Mouse (Mus musculus): ENCODE measurements at regions not wholly inside any gene's neighbourhood (a gene's known extent, or its start where the extent isn't known, plus 50 kb on each side); places are given as distances from the start of the nearest gene placed in this dataset.
"Not testable (repeated sequence)": the region's sequence is repeated elsewhere in the genome, so short reads cannot be mapped to it uniquely, and the experiment has no call there.

DNA sequence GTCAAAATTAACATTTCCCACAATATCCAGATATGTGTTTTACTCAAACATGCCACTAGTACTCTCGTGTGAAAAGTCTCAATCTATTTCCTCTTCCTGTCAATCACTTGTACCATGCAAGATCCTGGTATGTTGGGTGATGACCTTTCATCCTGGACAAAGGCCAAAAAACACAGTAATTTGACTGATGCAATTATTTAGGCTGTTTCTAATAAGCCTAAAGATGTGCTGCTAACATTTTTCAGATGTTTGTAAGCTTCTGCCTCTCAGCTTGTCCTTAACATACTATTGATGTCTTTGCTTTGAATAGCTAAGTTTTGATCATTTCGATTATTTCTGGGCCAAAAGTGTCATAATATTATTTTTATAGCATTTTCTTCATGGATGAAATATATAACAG is 418.4 kb upstream of the Arrdc4 start:
- DNase-seq (ENCODE audit: inconsistent ontology term), result peak; percentile 39

GRCm38 (mm10) chr7:69161916-69162315 is 412.9 kb upstream of the Arrdc4 start:
- no peak for DNase-seq (ENCODE audit: inconsistent ontology term)

DNA sequence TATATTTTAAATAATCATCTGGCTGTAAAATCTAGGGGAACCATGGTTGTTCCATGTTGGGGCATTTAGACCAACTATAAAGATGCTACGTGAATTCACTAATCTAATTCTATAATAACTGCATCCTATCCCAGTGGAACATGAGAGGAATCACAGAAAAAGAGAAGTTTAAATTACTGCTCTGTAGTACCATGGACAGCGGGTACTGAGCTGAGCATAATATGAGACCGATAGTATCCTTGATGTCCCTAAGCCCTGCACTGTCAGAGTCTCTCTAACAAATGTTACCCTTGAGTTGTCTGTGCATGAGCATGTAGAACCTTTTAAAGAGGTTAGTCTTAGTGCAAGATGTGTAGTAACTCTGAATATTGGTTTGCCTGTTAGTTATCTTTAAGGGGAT is 393.3 kb upstream of the Arrdc4 start:
- DNase-seq (ENCODE audit: inconsistent ontology term), result no peak

DNA sequence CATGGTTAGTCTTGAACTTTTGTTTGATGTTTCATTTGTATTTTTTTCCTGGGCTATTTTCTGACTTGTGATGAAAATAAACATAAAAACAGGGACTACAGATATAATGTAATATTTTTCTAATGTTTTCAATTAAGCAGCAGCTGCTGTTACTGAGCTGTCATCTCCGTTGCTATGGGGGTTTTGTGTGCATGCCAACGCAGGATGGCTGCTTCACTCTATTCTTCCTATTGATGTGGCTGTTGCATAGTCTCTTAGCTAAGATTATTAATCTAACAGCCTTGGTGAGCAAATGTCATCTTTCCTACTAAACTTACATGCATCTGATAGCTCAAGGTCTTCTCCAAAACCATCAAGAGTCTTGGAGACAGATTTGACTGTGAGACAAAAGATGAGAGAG is 384.4 kb upstream of the Arrdc4 start:
- DNase-seq (ENCODE audit: inconsistent ontology term), result no peak

GRCm38 (mm10) chr7:69101770-69102169 is 352.7 kb upstream of the Arrdc4 start:
- not testable (repeated sequence) for DNase-seq (ENCODE audit: inconsistent ontology term)

DNA sequence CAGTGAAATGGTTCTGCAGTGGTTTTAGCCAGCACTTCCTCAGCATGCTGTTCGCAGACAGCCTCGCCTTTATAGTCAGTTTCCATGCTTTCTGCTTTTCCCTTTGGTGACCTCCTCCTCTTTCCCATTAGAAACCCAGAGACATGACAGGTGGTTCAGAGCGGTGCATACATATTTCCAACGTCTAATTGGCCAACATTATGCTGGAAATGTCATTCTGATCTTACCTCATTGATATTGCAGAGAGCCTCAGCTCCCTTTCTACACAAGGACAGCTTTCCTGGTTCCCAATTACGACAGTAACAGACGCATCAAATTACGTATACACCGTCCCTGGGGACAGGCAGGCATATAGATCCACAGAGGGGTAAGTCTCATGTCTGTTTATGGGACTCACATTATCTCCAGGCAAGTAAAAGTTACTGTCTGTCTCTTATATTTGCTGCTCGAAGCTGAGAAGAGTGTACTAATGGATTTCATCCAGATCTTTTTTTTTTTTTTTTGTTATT is 348.6 kb upstream of the Arrdc4 start:
- no peak for DNase-seq (ENCODE audit: inconsistent ontology term)

DNA sequence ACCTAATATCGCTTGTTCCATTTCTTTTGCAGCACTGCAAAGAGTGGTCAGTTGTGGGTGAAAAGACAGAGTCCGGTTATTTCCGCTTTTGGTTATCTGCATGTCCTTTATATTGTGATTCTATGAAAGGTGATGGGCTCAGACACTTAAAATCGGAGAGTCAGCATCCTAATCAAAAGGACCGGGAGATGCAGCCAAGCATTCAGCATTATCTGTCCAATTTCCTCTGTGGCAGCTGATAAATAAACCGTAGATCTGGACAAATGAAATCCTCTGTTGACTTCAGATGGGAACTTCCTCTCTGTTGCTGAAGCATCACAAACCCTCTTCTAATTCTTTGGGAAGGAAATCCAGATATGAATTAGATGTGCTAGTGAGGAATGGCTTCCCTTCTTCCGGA is 325.7 kb upstream of the Arrdc4 start:
- no peak for DNase-seq (ENCODE audit: inconsistent ontology term)

- no peak for DNase-seq (ENCODE audit: inconsistent ontology term)
Measured at GRCm38 (mm10) chr7:69062994-69063393, 314.0 kb upstream of the Arrdc4 start.

DNA sequence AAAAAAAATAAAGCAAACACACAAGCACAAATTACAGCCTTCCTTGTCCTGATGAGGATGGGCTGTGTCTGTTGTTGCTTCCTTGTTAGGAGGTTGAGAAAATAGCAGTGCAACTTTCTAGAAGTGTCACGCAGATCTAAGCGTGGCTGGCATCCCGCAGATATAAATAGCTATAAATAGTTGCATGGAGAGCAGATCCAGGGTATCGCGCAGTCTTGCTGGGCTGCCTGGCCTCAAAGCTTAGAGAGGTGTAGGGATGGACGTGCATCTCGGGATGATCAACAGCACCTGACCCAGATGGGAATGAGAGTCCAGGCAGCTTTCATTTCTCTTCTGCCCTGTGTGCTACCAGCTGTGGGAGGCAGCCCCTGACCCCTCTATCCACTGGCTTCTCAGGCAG is 313.5 kb upstream of the Arrdc4 start:
- no peak for DNase-seq (ENCODE audit: inconsistent ontology term)

- no peak for DNase-seq (ENCODE audit: inconsistent ontology term)
Measured at GRCm38 (mm10) chr7:69062094-69062493, 313.1 kb upstream of the Arrdc4 start.

DNA sequence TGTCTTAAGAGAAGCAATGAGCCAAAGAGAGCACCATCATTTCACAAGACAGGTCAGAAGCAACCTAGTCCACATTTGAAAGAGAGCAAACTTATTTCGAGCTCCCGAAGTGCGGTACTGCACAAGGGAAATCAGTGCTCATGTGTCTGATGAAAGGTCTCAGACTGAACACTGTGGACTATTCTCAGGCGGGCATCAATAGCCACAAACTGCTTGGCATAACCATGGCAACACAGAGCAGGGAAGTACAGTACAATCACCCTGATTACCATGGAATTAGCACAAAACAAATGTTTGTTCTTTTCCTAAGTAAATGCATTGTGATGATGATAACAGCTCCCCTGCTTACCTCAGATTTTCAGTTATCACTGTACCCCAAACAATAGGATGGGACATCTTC is 312.2 kb upstream of the Arrdc4 start:
- no peak for DNase-seq (ENCODE audit: inconsistent ontology term)

DNA sequence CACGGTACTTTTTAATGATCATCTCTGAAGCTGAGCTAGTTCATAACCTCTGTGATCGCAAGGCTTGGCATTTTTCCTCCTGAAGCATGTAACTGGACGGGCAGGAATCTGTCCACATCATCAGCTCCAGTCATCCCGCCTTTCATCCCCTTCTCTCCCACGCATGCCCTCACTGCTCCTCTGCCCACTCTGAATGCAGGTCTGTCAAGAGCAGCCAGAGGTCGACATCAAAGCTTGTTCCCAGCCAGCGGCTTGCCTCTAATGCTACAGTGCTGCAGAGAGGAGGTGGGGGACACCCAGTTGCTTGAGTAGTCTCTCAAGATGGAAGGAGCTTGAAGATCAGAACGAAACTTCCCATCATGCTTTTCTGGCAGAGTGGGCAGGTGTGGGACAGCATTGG is 267.5 kb upstream of the Arrdc4 start:
- peak; percentile 62 for DNase-seq (ENCODE audit: inconsistent ontology term)

GRCm38 (mm10) chr7:69015047-69015446 is 266.0 kb upstream of the Arrdc4 start:
- no peak for DNase-seq (ENCODE audit: inconsistent ontology term)

GRCm38 (mm10) chr7:69007237-69007636 is 258.2 kb upstream of the Arrdc4 start:
- DNase-seq (ENCODE audit: inconsistent ontology term), result no peak

GRCm38 (mm10) chr7:68988061-68988460 is 239.0 kb upstream of the Arrdc4 start:
- DNase-seq (ENCODE audit: inconsistent ontology term), result no peak

DNA sequence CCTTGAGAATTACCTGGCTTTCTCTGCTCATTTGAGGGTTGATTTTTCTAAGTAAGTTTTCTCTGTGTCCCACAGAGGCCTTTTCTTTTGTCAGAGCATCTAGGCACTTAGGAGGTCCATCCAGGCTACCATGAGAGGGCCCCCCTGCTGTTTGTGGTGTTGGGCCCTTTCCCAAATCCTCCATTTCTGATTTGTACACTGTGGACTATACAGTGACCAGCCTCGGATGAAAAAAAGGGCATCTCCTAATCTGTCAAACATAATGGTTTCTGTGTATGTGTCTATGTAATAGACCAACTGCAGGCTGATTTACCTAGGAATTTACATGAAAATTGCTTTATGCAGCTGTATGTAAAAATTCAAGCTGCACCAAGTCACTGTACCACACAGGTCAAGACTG is 234.9 kb upstream of the Arrdc4 start:
- DNase-seq (ENCODE audit: inconsistent ontology term), result no peak

DNA sequence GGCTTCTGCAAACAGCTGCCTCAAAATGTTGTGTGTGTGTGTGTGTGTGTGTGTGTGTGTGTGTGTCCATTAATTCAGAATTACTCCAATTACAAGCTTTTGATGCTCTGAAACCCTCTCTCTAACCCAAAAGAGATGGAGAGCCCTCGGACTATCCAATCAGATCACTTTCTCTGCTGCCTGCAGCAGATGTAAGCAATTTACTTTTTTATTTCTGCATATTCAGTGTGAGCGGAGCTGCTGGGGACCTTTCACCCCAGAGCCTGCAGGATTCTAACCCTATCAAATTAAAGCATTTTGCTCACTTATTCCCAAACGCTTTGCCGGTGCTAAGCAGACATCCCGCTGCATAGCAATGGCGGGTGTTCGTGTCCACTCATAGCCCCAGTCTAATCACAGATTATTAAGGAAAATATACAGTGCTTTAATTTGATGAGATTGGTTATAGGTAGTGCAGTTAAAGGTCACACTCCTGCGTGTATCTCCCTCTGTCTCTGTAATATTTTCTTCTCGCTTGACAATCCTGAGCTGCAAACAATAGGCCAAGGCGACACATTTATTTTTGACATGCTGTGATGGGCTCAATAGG is 234.0 kb upstream of the Arrdc4 start:
- no peak for DNase-seq (ENCODE audit: inconsistent ontology term)

DNA sequence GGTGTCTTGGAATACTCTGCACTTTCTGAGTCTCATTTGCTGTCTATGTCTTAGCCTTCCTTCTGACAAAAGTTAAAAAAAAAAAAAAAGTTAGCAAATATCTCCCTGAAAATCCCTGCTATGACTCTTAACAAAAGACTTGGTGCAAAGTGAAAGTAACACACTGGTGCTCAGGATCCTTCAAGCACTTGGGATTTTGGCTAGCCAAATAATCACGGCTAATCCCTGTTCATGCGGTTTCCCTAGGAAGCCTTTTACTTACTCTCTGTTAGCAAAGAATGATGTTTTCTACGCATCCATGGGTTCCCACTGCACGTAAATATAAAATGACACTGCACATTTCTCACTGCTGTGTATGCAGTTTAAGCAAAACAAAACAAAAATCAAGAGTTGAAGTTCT is 229.5 kb upstream of the Arrdc4 start:
- peak; percentile 46 for DNase-seq (ENCODE audit: inconsistent ontology term)

GRCm38 (mm10) chr7:68976813-68977752 is 228.0 kb upstream of the Arrdc4 start:
- peak; percentile 61 for DNase-seq (ENCODE audit: inconsistent ontology term)

GRCm38 (mm10) chr7:68975956-68976355 is 226.9 kb upstream of the Arrdc4 start:
- no peak for DNase-seq (ENCODE audit: inconsistent ontology term)

DNA sequence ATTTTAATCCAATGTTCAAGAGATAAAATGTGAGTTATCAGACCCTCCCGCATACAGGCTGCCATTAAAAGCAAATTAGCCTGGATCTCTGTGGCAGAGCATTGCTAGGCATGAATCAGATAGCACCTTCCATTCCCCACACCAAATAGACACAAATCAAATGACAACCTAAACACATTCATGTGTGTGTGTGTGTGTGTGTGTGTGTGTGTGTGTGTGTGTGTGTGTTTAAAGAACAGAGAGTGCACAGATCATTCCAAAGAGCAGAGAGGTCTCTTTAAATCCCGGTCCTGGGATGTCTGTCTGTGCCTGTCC is 226.5 kb upstream of the Arrdc4 start:
- DNase-seq (ENCODE audit: inconsistent ontology term), result no peak

- no peak for DNase-seq (ENCODE audit: inconsistent ontology term)
Measured at GRCm38 (mm10) chr7:68974761-68975579, 225.9 kb upstream of the Arrdc4 start.

All from Muller cell, postnatal 12 days (primary cell).